Mouse (Mus musculus): ENCODE measurements around the gene Svopl. TPM values are rescaled to one million over a fixed set of nuclear protein-coding genes. Genes with fewer than 3 reads are reported as not detected.
A peak's percentile ranks its signal among the peaks of the same experiment; 100 is the strongest.

Gene Svopl
- polyA plus RNA-seq, 1 experiment from 2014 or later, result 0.08 TPM

GRCm38 (mm10) chr6:38021406-38021805 is 25.4 kb downstream of the Svopl start:
- no peak overlapping the region for H3K9ac ChIP-seq (replicated peaks)
- 75% methylated on average over 7 of the region's 7 CpGs for WGBS (ENCODE audit: insufficient replicate concordance)

GRCm38 (mm10) chr6:38012829-38013228 is 34.0 kb downstream of the Svopl start:
- no peak overlapping the region for H3K4me2 ChIP-seq (ENCODE audit: low read depth, low read length)
- DNase-seq, result no peak
- ATAC-seq, result no peak
- no peak overlapping the region for H3K4me3 ChIP-seq (ENCODE audit: low read depth, low read length)
- no peaks in the 10 kb centered on the region for H3K4me1 ChIP-seq (ENCODE audit: insufficient read depth)
- H3K27ac ChIP-seq (ENCODE audit: low read depth), result no peak overlapping the region
- WGBS (ENCODE audit: insufficient replicate concordance), result 81% methylated on average over 2 of the region's 2 CpGs
- no peaks in the 10 kb centered on the region for H3K27me3 ChIP-seq (ENCODE audit: insufficient read depth, low read length)
- H3K36me3 ChIP-seq (replicated peaks; ENCODE audit: insufficient read depth, low read length), result no peaks in the 10 kb centered on the region
- H3K9ac ChIP-seq (replicated peaks), result no peak overlapping the region
- no peak for TF ChIP-seq EP300 (IDR thresholded peaks at IDR 0.05; ENCODE audit: low read depth)
- H3K9me3 ChIP-seq (ENCODE audit: low read length), result no peaks in the 10 kb centered on the region

More at GRCm38 (mm10) chr6:38021406-38021805, 25.4 kb downstream of the Svopl start:
- no peaks in the 10 kb centered on the region; the same call in 1 of the 2 replicates for H3K4me1 ChIP-seq (ENCODE audit: insufficient read depth)
- no peaks in the 10 kb centered on the region for H3K9me3 ChIP-seq (ENCODE audit: low read length)
- TF ChIP-seq CTCF (IDR thresholded peaks at IDR 0.05; ENCODE audit: low read depth), result no peak
- TF ChIP-seq EP300 (IDR thresholded peaks at IDR 0.05; ENCODE audit: low read depth), result no peak
- no peak for ATAC-seq
- no peak overlapping the region for H3K4me2 ChIP-seq (ENCODE audit: low read depth, low read length)
- H3K4me3 ChIP-seq (ENCODE audit: low read depth, low read length), result no peak overlapping the region
- no peak overlapping the region for H3K27ac ChIP-seq (ENCODE audit: low read depth)
- no peaks in the 10 kb centered on the region for H3K36me3 ChIP-seq (replicated peaks; ENCODE audit: insufficient read depth, low read length)
- DNase-seq, result no peak
- no peaks in the 10 kb centered on the region for H3K27me3 ChIP-seq (ENCODE audit: insufficient read depth, low read length)

- Histone ChIP-seq H3K27me3 (ENCODE audit: insufficient read depth, low read length) (no peaks in the 10 kb centered on the region), H3K4me2 (ENCODE audit: low read depth, low read length) (no peak overlapping the region), H3K9ac (replicated peaks) (no peak overlapping the region), H3K36me3 (replicated peaks; ENCODE audit: insufficient read depth, low read length) (no peaks in the 10 kb centered on the region), H3K4me3 (ENCODE audit: low read depth, low read length) (no peak overlapping the region), H3K4me1 (ENCODE audit: insufficient read depth) (no peaks in the 10 kb centered on the region), H3K27ac (ENCODE audit: low read depth) (no peak overlapping the region), H3K9me3 (ENCODE audit: low read length) (no peaks in the 10 kb centered on the region)
- ATAC-seq (no peak), DNase-seq (peak; percentile 38)
- WGBS (ENCODE audit: insufficient replicate concordance), result 10% methylated on average over 6 of the region's 6 CpGs
- TF ChIP-seq EP300 (IDR thresholded peaks at IDR 0.05; ENCODE audit: low read depth), result no peak
- TF ChIP-seq CTCF (IDR thresholded peaks at IDR 0.05; ENCODE audit: low read depth), result peak; percentile 81
Observed at GRCm38 (mm10) chr6:38007459-38007858, 39.3 kb downstream of the Svopl start.

GRCm38 (mm10) chr6:37967386-37967785 is 79.4 kb downstream of the Svopl start:
- no peak overlapping the region for H3K4me3 ChIP-seq (ENCODE audit: low read depth, low read length)
- no peaks in the 10 kb centered on the region for H3K4me1 ChIP-seq (ENCODE audit: insufficient read depth)
- H3K9ac ChIP-seq (replicated peaks), result no peak overlapping the region
- DNase-seq (no peak), ATAC-seq (no peak)
- WGBS (ENCODE audit: insufficient replicate concordance), result 79% methylated on average over 4 of the region's 4 CpGs
- peaks cover 21% of the 10 kb centered on the region for H3K36me3 ChIP-seq (replicated peaks; ENCODE audit: insufficient read depth, low read length)
- H3K27ac ChIP-seq (ENCODE audit: low read depth), result no peak overlapping the region
- H3K27me3 ChIP-seq (ENCODE audit: insufficient read depth, low read length), result no peaks in the 10 kb centered on the region
- H3K9me3 ChIP-seq (ENCODE audit: low read length), result no peaks in the 10 kb centered on the region
- H3K4me2 ChIP-seq (ENCODE audit: low read depth, low read length), result no peak overlapping the region
- TF ChIP-seq EP300 (IDR thresholded peaks at IDR 0.05; ENCODE audit: low read depth) (no peak), CTCF (IDR thresholded peaks at IDR 0.05; ENCODE audit: low read depth) (no peak)

- no peaks in the 10 kb centered on the region for H3K27me3 ChIP-seq (ENCODE audit: insufficient read depth, low read length)
- peaks cover 33% of the 10 kb centered on the region for H3K36me3 ChIP-seq (replicated peaks; ENCODE audit: insufficient read depth, low read length)
- H3K9ac ChIP-seq (replicated peaks), result no peak overlapping the region
- H3K27ac ChIP-seq (ENCODE audit: low read depth), result no peak overlapping the region
- H3K4me3 ChIP-seq (ENCODE audit: low read depth, low read length), result no peak overlapping the region
- WGBS (ENCODE audit: insufficient replicate concordance), result 79% methylated on average over 6 of the region's 6 CpGs
- DNase-seq (no peak), ATAC-seq (no peak)
- TF ChIP-seq EP300 (IDR thresholded peaks at IDR 0.05; ENCODE audit: low read depth), result no peak
- TF ChIP-seq CTCF (IDR thresholded peaks at IDR 0.05; ENCODE audit: low read depth), result no peak
- no peaks in the 10 kb centered on the region for H3K4me1 ChIP-seq (ENCODE audit: insufficient read depth)
- H3K4me2 ChIP-seq (ENCODE audit: low read depth, low read length), result no peak overlapping the region
- H3K9me3 ChIP-seq (ENCODE audit: low read length), result no peaks in the 10 kb centered on the region
Observed at GRCm38 (mm10) chr6:37951306-37951705, 95.5 kb downstream of the Svopl start.

GRCm38 (mm10) chr6:37936498-37936897 is 110.3 kb downstream of the Svopl start:
- WGBS (ENCODE audit: insufficient replicate concordance), result 84% methylated on average over 6 of the region's 6 CpGs
- ATAC-seq (no peak), DNase-seq (no peak)
- Histone ChIP-seq H3K9ac (replicated peaks) (no peak overlapping the region), H3K9me3 (ENCODE audit: low read length) (peaks cover 2% of the 10 kb centered on the region; the same call in 1 of the 2 replicates), H3K4me2 (ENCODE audit: low read depth, low read length) (no peak overlapping the region), H3K27me3 (ENCODE audit: insufficient read depth, low read length) (no peaks in the 10 kb centered on the region), H3K4me1 (ENCODE audit: insufficient read depth) (no peaks in the 10 kb centered on the region), H3K27ac (ENCODE audit: low read depth) (no peak overlapping the region), H3K36me3 (replicated peaks; ENCODE audit: insufficient read depth, low read length) (0 out of 2 replicates have a peak, but pooled peaks cover 4% of the 10 kb centered on the region), H3K4me3 (ENCODE audit: low read depth, low read length) (no peak overlapping the region)
- no peak for TF ChIP-seq EP300 (IDR thresholded peaks at IDR 0.05; ENCODE audit: low read depth)

Other genes starting within 250 kb of the Svopl start
- gene Trim24, start 176.2 kb downstream of the Svopl start, polyA plus RNA-seq (2015; fragmentation: Nextera tagmentation; extraction: Ambion mirVana), result 2.7 TPM in 2 replicates
- not detected in 2 replicates for gene Tmem213, start 62.3 kb upstream of the Svopl start, polyA plus RNA-seq (2015; fragmentation: Nextera tagmentation; extraction: Ambion mirVana)
- 0.05 TPM in 2 replicates for gene Atp6v0a4, start 77.6 kb upstream of the Svopl start, polyA plus RNA-seq (2015; fragmentation: Nextera tagmentation; extraction: Ambion mirVana)
- gene D630045J12Rik, start 207.0 kb upstream of the Svopl start, polyA plus RNA-seq (2015; fragmentation: Nextera tagmentation; extraction: Ambion mirVana), result 0.13 and 0.18 TPM in 2 replicates